Mouse (Mus musculus): ENCODE measurements around the gene Rfx7. TPM values are rescaled to one million over a fixed set of nuclear protein-coding genes. Genes with fewer than 3 reads are reported as not detected.
A peak's percentile ranks its signal among the peaks of the same experiment; 100 is the strongest.

Rfx7 gene
- polyA plus RNA-seq, 1 experiment: 6.4 TPM

DNA sequence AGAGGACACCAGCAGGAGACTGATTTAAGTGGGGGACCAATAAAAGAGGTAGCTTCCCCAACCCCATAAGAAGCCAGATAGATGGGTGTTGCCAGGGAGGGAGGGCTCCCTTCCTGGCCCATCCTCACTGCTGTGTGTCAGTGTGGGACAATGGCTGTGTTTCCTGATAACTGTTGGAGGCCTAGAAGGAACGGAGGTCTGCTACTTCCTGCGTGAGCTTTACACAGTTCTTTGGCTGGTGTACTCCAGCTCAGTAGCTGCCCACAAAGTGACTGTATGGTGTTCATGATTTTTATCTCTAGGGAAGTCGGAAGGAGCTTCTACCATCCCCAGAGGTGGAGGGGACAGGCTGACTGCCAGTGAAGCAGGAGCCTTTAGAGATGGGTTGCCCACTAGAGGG, 124.9 kb downstream of the Rfx7 start:
- 54% methylated on average over 3 of the region's 3 CpGs for WGBS

DNA sequence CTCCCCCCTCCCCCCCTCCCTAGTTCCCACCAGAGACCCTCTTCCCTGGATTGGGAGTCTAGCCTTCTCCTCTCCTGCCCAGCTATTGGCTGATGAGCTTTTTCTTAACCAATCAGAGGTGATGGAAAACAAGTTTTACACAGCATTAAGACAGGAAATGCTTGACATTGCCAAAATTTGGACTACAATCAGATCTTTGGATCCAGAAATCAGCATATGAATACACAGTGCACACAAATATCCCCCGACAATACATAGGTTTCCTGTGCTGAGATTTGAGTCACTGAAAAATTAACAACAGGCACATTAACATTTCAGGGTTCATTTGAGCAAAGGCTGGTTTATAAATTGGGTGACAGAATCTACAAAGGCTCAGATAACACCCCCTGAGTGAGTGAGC, 125.7 kb downstream of the Rfx7 start:
- no peak for DNase-seq
- 59% methylated on average over 1 of the region's 1 CpGs for WGBS
- TF ChIP-seq POLR2A (IDR thresholded peaks at IDR 0.05; ENCODE audit: low read depth, low read length) (no peak), CTCF (conservative IDR thresholded peaks at IDR 0.05; ENCODE audit: insufficient read depth, insufficient read length, low read depth, low read length) (no peak)
- H3K27me3 ChIP-seq (replicated peaks; ENCODE audit: control insufficient read depth, insufficient read depth, low read length): no peaks in the 10 kb centered on the region
- H3K4me3 ChIP-seq (ENCODE audit: insufficient read depth, low read depth, low read length): no peak overlapping the region
- H3K36me3 ChIP-seq (ENCODE audit: control insufficient read depth, insufficient read depth, low read length): no peaks in the 10 kb centered on the region
- no peak overlapping the region for H3K27ac ChIP-seq (ENCODE audit: insufficient read depth, low read depth, low read length)
- peaks cover 7% of the 10 kb centered on the region; the same call in 1 of the 2 replicates for H3K4me1 ChIP-seq (ENCODE audit: control insufficient read depth, insufficient read depth, low read length)

More for the DNA sequence above, 124.9 kb downstream of the Rfx7 start:
- Histone ChIP-seq H3K4me1 (ENCODE audit: control insufficient read depth, insufficient read depth, low read length) (peaks cover 7% of the 10 kb centered on the region; the same call in 1 of the 2 replicates), H3K27ac (ENCODE audit: insufficient read depth, low read depth, low read length) (peak overlapping the region; percentile 30; the same call in 1 of the 2 replicates), H3K36me3 (ENCODE audit: control insufficient read depth, insufficient read depth, low read length) (no peaks in the 10 kb centered on the region), H3K4me3 (ENCODE audit: insufficient read depth, low read depth, low read length) (no peak overlapping the region), H3K27me3 (replicated peaks; ENCODE audit: control insufficient read depth, insufficient read depth, low read length) (no peaks in the 10 kb centered on the region)
- TF ChIP-seq CTCF (conservative IDR thresholded peaks at IDR 0.05; ENCODE audit: insufficient read depth, insufficient read length, low read depth, low read length): no peak
- no peak for TF ChIP-seq POLR2A (IDR thresholded peaks at IDR 0.05; ENCODE audit: low read depth, low read length)
- no peak for DNase-seq

DNA sequence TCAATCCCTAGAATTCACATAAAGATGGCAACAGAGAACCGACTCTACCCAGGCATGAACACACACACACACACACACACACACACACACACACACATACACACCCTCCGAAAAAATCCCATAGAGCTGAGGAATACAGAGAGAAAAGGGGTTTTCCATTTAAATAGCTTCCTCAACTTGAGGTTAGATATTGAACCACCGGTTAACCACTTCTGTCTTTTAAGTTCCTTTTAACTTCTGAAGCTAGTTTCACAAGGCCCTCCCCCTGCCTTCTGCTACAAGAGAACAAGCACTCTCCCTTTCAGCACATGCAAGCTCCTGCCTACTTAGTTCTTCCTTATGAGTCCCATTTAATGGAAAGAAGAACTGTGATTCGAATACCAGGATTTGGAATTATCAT, 128.1 kb downstream of the Rfx7 start:
- H3K27ac ChIP-seq (ENCODE audit: insufficient read depth, low read depth, low read length): no peak overlapping the region
- TF ChIP-seq CTCF (conservative IDR thresholded peaks at IDR 0.05; ENCODE audit: insufficient read depth, insufficient read length, low read depth, low read length) (no peak), POLR2A (IDR thresholded peaks at IDR 0.05; ENCODE audit: low read depth, low read length) (no peak)
- H3K4me3 ChIP-seq (ENCODE audit: insufficient read depth, low read depth, low read length): no peak overlapping the region
- H3K36me3 ChIP-seq (ENCODE audit: control insufficient read depth, insufficient read depth, low read length): no peaks in the 10 kb centered on the region
- H3K4me1 ChIP-seq (ENCODE audit: control insufficient read depth, insufficient read depth, low read length): peaks cover 19% of the 10 kb centered on the region; the same call in 1 of the 2 replicates
- 60% methylated on average over 4 of the region's 4 CpGs for WGBS
- no peaks in the 10 kb centered on the region for H3K27me3 ChIP-seq (replicated peaks; ENCODE audit: control insufficient read depth, insufficient read depth, low read length)
- no peak for DNase-seq

DNA sequence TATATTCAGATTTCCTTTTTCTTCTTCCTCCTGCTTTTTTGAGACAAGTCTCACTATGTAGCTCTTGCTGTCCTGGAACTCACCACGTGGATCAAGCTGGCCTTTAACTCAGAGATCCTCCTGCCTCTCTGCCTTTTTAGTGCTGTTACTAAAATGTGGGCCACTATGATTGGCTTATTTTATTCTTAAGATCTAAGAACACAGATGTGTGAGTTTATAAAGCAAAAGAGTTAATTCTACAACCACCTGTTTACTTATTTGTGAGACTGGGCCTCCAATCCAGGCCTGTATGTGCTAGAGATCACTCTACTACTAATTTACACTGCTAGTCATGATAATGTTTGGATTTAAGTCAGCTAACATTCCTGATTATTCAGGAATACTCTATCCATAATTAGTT, 128.9 kb downstream of the Rfx7 start:
- TF ChIP-seq CTCF (conservative IDR thresholded peaks at IDR 0.05; ENCODE audit: insufficient read depth, insufficient read length, low read depth, low read length) (no peak), POLR2A (IDR thresholded peaks at IDR 0.05; ENCODE audit: low read depth, low read length) (no peak)
- H3K27ac ChIP-seq (ENCODE audit: insufficient read depth, low read depth, low read length): no peak overlapping the region
- WGBS: 46% methylated on average over 1 of the region's 1 CpGs

DNA sequence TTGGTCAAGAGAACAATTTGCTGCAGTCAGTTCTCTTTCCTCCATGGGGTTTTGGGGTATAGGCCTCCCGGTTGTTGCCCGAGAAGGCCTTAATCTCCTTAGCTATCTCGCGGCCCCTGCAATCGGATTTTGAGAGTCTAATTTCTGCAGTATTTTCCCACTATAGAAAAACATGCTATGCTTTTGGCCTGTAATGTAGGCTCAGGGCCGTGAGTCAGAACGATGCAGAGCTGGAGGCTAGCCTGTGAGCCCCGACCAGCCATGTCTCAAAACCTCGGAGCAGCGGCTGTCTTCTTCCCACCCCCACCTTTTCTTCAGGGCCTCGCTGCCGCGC, 129.5 kb downstream of the Rfx7 start:
- no peak for DNase-seq

More for the DNA sequence above, 128.9 kb downstream of the Rfx7 start:
- Histone ChIP-seq H3K4me1 (ENCODE audit: control insufficient read depth, insufficient read depth, low read length) (peaks cover 24% of the 10 kb centered on the region), H3K4me3 (ENCODE audit: insufficient read depth, low read depth, low read length) (no peak overlapping the region), H3K27me3 (replicated peaks; ENCODE audit: control insufficient read depth, insufficient read depth, low read length) (no peaks in the 10 kb centered on the region), H3K36me3 (ENCODE audit: control insufficient read depth, insufficient read depth, low read length) (no peaks in the 10 kb centered on the region; the same call in 1 of the 2 replicates)
- no peak for DNase-seq

GRCm38 (mm10) chr9:72661895-72662661, 130.0 kb downstream of the Rfx7 start, which contains the start of gene Nedd4:
Gene Nedd4 (plus strand): TSS chr9:72662346.
- TF ChIP-seq CTCF (conservative IDR thresholded peaks at IDR 0.05; ENCODE audit: insufficient read depth, insufficient read length, low read depth, low read length) (no peak), POLR2A (IDR thresholded peaks at IDR 0.05; ENCODE audit: low read depth, low read length) (peak; percentile 89)
- Histone ChIP-seq H3K27me3 (replicated peaks; ENCODE audit: control insufficient read depth, insufficient read depth, low read length) (no peaks in the 10 kb centered on the region), H3K4me3 (ENCODE audit: insufficient read depth, low read depth, low read length) (peak within 1 kb of the TSS; percentile 94), H3K4me1 (ENCODE audit: control insufficient read depth, insufficient read depth, low read length) (peaks cover 16% of the 10 kb centered on the region), H3K36me3 (ENCODE audit: control insufficient read depth, insufficient read depth, low read length) (no peaks in the 10 kb centered on the region; the same call in 1 of the 2 replicates), H3K27ac (ENCODE audit: insufficient read depth, low read depth, low read length) (peak within 1 kb of the TSS; percentile 91)
- WGBS: under 1% methylated on average over 78 of the region's 83 CpGs
- DNase-seq: peak; percentile 97

More for the DNA sequence above, 129.5 kb downstream of the Rfx7 start:
- H3K4me1 ChIP-seq (ENCODE audit: control insufficient read depth, insufficient read depth, low read length): peaks cover 22% of the 10 kb centered on the region
- 3% methylated on average over 13 of the region's 13 CpGs for WGBS
- TF ChIP-seq POLR2A (IDR thresholded peaks at IDR 0.05; ENCODE audit: low read depth, low read length) (no peak), CTCF (conservative IDR thresholded peaks at IDR 0.05; ENCODE audit: insufficient read depth, insufficient read length, low read depth, low read length) (no peak)
- H3K27me3 ChIP-seq (replicated peaks; ENCODE audit: control insufficient read depth, insufficient read depth, low read length): no peaks in the 10 kb centered on the region
- H3K4me3 ChIP-seq (ENCODE audit: insufficient read depth, low read depth, low read length): peak overlapping the region; percentile 94
- H3K27ac ChIP-seq (ENCODE audit: insufficient read depth, low read depth, low read length): peak overlapping the region; percentile 82
- H3K36me3 ChIP-seq (ENCODE audit: control insufficient read depth, insufficient read depth, low read length): no peaks in the 10 kb centered on the region; the same call in 1 of the 2 replicates
